Mouse (Mus musculus) CH12.LX (cell line): ENCODE results near the gene Olfr1261.

Source experiments
- BHLHE40 ChIP-seq: IDR thresholded peaks from 2 replicates; pipeline ENCODE4 v1.6.1; 2011; ENCODE audit warnings: mild to moderate bottlenecking, low read depth, low read length, improper control_type of control experiment
- CTCF ChIP-seq, 2 experiments: IDR thresholded peaks in 1 of 2; conservative IDR thresholded peaks in 1 of 2; 2 replicates each; pipeline ENCODE4 v1.5.1; 2011 to 2012; ENCODE audit warnings: low read depth in 2 of 2, low read length in 2 of 2, improper control_type of control experiment in 1 of 2, inconsistent platforms in 1 of 2, mild to moderate bottlenecking in 1 of 2, moderate library complexity in 1 of 2
- EP300 ChIP-seq: IDR thresholded peaks from 2 replicates; pipeline ENCODE4 v1.6.1; 2011; ENCODE audit warnings: low read length, improper control_type of control experiment
- JUND ChIP-seq: conservative IDR thresholded peaks from 2 replicates; pipeline ENCODE4 v1.6.1; 2011; ENCODE audit warnings: low read depth, low read length, improper control_type of control experiment
- MXI1 ChIP-seq: IDR thresholded peaks from 2 replicates; pipeline ENCODE4 v1.6.1; 2011; ENCODE audit warnings: mild to moderate bottlenecking, low read depth, low read length, improper control_type of control experiment
- NELFE ChIP-seq: IDR thresholded peaks from 2 replicates; pipeline ENCODE4 v1.6.1; 2011; ENCODE audit warnings: low read depth, low read length, improper control_type of control experiment
- POLR2A ChIP-seq: IDR thresholded peaks from 2 replicates; pipeline ENCODE4 v1.6.1; 2011; ENCODE audit warnings: low read depth, mild to moderate bottlenecking, improper control_type of control experiment, low read length
- ZC3H11A ChIP-seq: IDR thresholded peaks from 2 replicates; pipeline ENCODE4 v1.6.1; 2012; ENCODE audit warnings: low read depth, mild to moderate bottlenecking, inconsistent platforms, low read length, improper control_type of control experiment

DNA sequence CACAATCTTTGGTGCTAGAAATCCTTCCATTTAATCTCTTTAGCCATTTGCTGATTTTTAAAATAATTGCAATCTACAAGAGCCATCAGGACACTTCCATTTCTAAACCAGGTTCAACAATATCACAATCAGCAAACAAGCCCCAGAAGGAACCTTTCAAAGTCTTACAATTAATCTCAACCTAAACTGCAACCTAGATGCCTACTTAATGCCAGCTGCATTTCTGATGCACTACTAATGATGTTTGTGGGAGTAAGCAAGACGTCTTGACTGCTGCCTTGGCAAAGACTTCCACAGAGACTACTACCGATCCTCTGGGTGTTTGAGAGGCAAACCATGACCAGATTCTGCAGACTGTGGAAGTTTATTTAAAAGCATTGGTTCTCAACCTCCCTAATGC, 20.8 kb downstream of the Olfr1261 start, which contains the start of gene Olfr1263:
- TF ChIP-seq EP300 (no peak), POLR2A (no peak), CTCF (conservative IDR thresholded peaks at IDR 0.05 in 1 of 2, IDR thresholded peaks at IDR 0.05 in 1 of 2; ENCODE audit: low read depth in 2 of 2, low read length in 2 of 2) (no peak), NELFE (no peak), ZC3H11A (no peak), MXI1 (no peak), JUND (no peak), BHLHE40 (no peak)
